Mouse (Mus musculus) cerebellum, adult 2 months (tissue): ENCODE measurements around the gene Plekhg1.

Experiments
- CTCF ChIP-seq: fragments of 200-500 bp; IDR thresholded peaks from 2 replicates; pipeline ENCODE4 v1.5.1; 2011; ENCODE audit warnings: low read depth, mild to moderate bottlenecking, control low read depth, low read length, moderate library complexity, borderline replicate concordance; ENCODE audit not compliant: insufficient read depth
- POLR2A ChIP-seq: fragments of 200-500 bp; IDR thresholded peaks from 2 replicates; pipeline ENCODE4 v1.6.1; 2011; ENCODE audit warnings: low read length, control low read depth, borderline replicate concordance; ENCODE audit not compliant: insufficient read depth

DNA sequence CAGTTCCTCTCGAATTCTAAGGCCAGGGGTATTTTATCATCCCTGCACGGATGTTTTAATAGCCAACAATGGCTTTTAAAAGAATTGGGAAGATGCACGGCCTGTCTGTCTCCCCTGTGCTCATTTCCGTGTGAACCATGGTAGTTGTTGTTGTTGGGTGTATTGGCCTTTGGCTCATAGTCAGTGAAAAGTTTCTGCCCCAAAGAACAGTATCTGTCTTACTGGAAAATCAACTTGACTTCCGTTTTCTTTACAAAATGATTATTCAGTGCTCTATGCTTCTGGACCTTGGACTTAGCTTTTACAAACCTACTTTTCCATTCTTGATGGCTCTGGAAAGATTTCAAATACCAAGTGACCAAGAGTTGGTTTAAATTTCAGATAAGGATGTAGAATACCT, 104.3 kb downstream of the Plekhg1 start:
- TF ChIP-seq CTCF: no peak
- no peak for TF ChIP-seq POLR2A
